ENCODE assay signal across 21 mouse cellular contexts in genomic region chr1:84742156-84742555, GRCm38 (mm10). TPM values are rescaled to one million over a fixed set of nuclear protein-coding genes. Genes with fewer than 3 reads are reported as not detected.
A peak's percentile ranks its signal among the peaks of the same experiment; 100 is the strongest.
DNase-seq lines count a peak whose midpoint lies in the region; ATAC-seq lines count a peak whose summit lies in the region.
"Had no signal": no experiment of that assay in that cellular context is flagged by ENCODE, and none has a peak within 500 bp of the region (broad histone marks: within the 10 kb centered on the region; RNA-seq: fewer than 3 reads in every experiment).

No protein-coding gene starts in this region.

- ATAC-seq in activated CD4-positive, CD25-positive, alpha-beta regulatory T cell, adult 4 months, result peak; percentile 83
- peak; percentile 82 for ATAC-seq in inflammation-experienced regulatory T-cells, adult 6 months
- ATAC-seq: forebrain, embryonic 13.5 days; forebrain, embryonic 15.5 days; forebrain, postnatal 0 days; Patski had no signal

- DNase-seq in CD4-positive, CD25-positive, alpha-beta regulatory T cell, adult 2 months (ENCODE audit: low read depth, low spot score), result peak; percentile 26
- DNase-seq in yolk sac, embryonic 10.5 days (ENCODE audit: low spot score), result no peak
- no peak for DNase-seq in lung, postnatal 25 days (ENCODE audit: low spot score)
- no peak for DNase-seq in ovary, postnatal 10 days (ENCODE audit: low spot score)
- no peak for DNase-seq in adrenal gland, postnatal 4 days (ENCODE audit: low spot score in 2 of 2)
- DNase-seq: adrenal gland, adult 2 months; adrenal gland, postnatal 10 days; adrenal gland, postnatal 25 days; cerebellum, adult 11-12 months; cerebellum, adult 2 months; cerebellum, adult 9-10 months; cerebellum, postnatal 10 days; cerebellum, postnatal 25 days; forebrain, postnatal 0 days had no signal

RNA-seq across cellular contexts. Expression of gene Dner, which starts 46.1 kb away (rescaled TPM):
- polyA plus RNA-seq in activated CD4-positive, CD25-positive, alpha-beta regulatory T cell, adult 4 months (2017; shearing (Covaris generic)), result not detected
- under 1 TPM in 1 of 3 experiments, not detected in 2; 0.15 TPM for polyA plus RNA-seq in inflammation-experienced regulatory T-cells, adult 6 months (2017; shearing (Covaris generic))
- total RNA-seq in adrenal gland, postnatal 4 days (2021), result 1 to 10 TPM; 6.5 to 6.8 TPM
- total RNA-seq: CH12.LX had no signal
- polyA plus RNA-seq: G1E, Patski had no signal
